Mouse (Mus musculus): ENCODE data around the gene Osbpl3. TPM values are rescaled to one million over a fixed set of nuclear protein-coding genes. Genes with fewer than 3 reads are reported as not detected.

Osbpl3 gene
- polyA plus RNA-seq, 1 experiment from 2014 or later = 5.1 TPM

DNA sequence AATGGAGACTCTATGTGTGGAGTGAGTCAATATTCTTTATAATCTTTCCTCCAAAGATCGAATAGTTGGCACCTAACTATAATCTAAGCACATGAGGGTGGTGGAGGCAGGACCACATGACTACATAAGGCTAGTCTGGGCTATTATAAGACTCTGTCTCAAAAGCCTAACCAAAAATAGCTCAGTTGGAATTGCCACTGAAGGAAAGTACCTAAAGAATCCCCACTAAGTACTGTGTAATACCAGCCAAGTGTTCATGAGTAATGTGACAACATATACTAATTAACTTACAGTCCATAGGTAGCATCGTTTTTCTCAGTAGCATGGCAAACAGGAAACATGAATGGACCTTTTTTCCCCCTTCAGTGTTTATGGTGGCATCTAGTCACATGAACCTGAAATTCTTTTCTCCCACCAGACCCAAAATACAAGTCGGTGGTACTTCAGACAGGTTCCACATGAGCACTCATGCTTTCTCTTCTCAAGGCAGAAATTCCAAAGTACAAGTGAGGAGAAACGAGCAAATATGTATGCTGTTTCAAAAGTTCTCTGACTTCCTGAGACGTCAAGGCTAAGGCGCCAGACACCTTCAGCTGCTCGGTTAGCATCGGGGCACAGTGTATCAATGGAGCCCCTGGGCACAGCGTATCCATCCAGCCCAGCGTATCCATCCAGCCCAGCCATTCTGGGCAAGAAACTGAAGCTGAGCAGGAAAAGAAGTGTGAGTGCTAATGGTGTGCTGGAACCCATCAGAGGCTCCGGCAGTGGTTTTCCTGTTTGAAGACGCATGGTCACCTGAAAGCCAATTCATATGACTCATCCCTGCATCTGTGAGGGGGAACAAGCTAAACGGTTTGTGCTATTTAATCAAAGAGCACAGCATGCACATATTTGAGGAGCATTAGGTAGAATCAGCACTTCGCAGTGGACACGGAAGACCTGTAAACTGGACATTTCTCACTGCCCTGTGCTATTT is 120.9 kb downstream of the Osbpl3 start:
- H3K27ac ChIP-seq (replicated peaks) = no peak overlapping the region
- 95% methylated on average over 15 of the region's 15 CpGs for WGBS
- H3K9me3 ChIP-seq = no peaks in the 10 kb centered on the region
- no peaks in the 10 kb centered on the region for H3K4me1 ChIP-seq (replicated peaks)
- H3K4me3 ChIP-seq = no peak overlapping the region
- H3K4me2 ChIP-seq = no peak overlapping the region
- H3K36me3 ChIP-seq = no peaks in the 10 kb centered on the region
- no peak overlapping the region for H3K9ac ChIP-seq
- ATAC-seq (ENCODE audit: low read depth) = no peak
- no peaks in the 10 kb centered on the region for H3K27me3 ChIP-seq

DNA sequence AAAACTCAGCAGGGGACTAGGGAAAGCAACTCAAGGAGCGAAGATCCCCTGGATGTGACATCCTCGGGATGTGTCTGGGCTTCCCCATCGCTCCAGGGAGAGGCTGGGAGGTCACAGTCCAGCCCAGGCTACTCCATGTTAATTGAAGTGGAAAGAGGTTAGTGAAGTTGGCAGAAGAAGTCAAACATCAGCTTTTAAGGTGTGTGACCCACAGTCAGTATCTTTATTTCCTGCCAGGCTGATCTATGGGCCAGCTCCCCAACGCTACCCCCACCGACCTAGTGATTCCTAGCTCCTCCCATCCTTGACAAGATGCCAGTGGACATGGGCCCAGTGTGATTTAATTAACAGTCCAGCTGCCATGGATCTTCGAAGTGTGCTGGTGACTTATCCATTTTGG is 122.7 kb downstream of the Osbpl3 start:
- Histone ChIP-seq H3K36me3 (no peaks in the 10 kb centered on the region), H3K27me3 (no peaks in the 10 kb centered on the region), H3K27ac (replicated peaks) (no peak overlapping the region), H3K4me2 (no peak overlapping the region), H3K4me1 (replicated peaks) (no peaks in the 10 kb centered on the region; the same call in 1 of the 2 replicates), H3K9me3 (no peaks in the 10 kb centered on the region), H3K4me3 (no peak overlapping the region), H3K9ac (no peak overlapping the region)
- 82% methylated on average over 6 of the region's 6 CpGs for WGBS
- no peak for ATAC-seq (ENCODE audit: low read depth)

DNA sequence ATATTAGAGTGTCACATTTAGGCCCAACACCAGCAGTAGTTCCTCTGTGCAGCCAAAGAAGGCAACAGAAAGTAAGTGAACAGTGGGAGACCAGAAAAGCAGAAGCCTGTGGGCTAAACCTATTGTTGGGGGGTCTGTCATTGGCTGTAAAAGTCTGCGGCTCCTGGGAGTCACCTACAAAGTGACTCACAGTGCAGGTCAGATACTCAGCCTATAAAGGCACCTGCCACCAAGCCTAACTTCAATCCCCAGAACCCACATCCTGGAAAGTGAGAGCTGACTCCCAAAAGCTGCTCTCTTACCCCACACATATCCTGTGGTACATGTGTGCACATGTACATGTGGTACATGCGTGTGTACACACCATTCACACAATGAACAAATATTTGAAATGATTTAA is 124.5 kb downstream of the Osbpl3 start:
- Histone ChIP-seq H3K9me3 (no peaks in the 10 kb centered on the region), H3K4me2 (no peak overlapping the region), H3K27me3 (no peaks in the 10 kb centered on the region), H3K36me3 (no peaks in the 10 kb centered on the region), H3K9ac (no peak overlapping the region), H3K4me3 (no peak overlapping the region), H3K27ac (replicated peaks) (no peak overlapping the region), H3K4me1 (replicated peaks) (no peaks in the 10 kb centered on the region; the same call in 1 of the 2 replicates)
- WGBS = 92% methylated on average over 2 of the region's 2 CpGs
- ATAC-seq (ENCODE audit: low read depth) = no peak

DNA sequence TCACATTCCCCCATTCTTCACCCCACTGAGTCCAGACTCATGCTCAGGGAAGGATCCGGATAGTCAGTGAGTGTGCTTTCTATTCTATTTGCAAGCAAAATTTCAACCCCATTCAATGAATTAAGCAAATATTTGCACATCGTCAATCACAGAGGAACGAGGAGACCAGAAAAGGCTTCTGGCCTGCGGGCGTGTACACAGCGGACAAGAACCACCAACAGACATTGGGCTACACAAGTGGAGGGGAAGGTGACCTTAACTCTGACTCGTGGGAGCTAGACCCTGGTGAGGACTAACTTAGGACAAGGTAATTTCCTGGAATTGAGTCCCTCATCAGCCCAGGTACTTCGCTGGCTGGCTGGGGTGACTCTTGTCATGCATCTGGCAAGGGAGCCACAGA is 126.6 kb downstream of the Osbpl3 start:
- 71% methylated on average over 8 of the region's 8 CpGs for WGBS
- Histone ChIP-seq H3K4me2 (no peak overlapping the region), H3K27ac (replicated peaks) (no peak overlapping the region)

DNA sequence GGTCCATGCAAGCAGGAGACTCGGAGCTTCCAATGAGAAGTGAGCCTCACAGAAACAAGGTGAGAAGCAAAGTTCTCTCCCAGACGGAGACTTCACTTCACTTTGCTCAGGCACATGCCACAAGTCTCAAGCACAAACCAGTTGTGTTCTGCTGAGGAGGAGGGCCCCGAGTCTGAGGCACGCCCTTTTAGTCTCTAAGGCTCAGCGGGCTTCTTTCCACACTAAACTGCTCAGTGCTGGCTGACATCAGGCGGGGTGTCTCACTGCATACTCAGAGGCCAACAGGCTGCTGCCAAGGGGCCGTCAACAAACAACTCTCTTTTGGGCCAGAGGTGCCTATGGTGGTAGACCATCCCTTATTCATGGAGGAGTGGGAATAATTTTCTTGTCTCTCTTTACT is 127.1 kb downstream of the Osbpl3 start:
- Histone ChIP-seq H3K9me3 (no peaks in the 10 kb centered on the region), H3K27ac (replicated peaks) (no peak overlapping the region), H3K36me3 (no peaks in the 10 kb centered on the region), H3K4me1 (replicated peaks) (no peaks in the 10 kb centered on the region; the same call in 1 of the 2 replicates), H3K27me3 (no peaks in the 10 kb centered on the region), H3K4me3 (no peak overlapping the region), H3K4me2 (no peak overlapping the region), H3K9ac (no peak overlapping the region)
- WGBS = 36% methylated on average over 7 of the region's 7 CpGs
- no peak for ATAC-seq (ENCODE audit: low read depth)

More for the DNA sequence above, 126.6 kb downstream of the Osbpl3 start:
- no peaks in the 10 kb centered on the region for H3K27me3 ChIP-seq
- H3K4me3 ChIP-seq = no peak overlapping the region
- ATAC-seq (ENCODE audit: low read depth) = no peak
- H3K9me3 ChIP-seq = no peaks in the 10 kb centered on the region
- H3K4me1 ChIP-seq (replicated peaks) = no peaks in the 10 kb centered on the region; the same call in 1 of the 2 replicates
- H3K36me3 ChIP-seq = no peaks in the 10 kb centered on the region
- no peak overlapping the region for H3K9ac ChIP-seq

DNA sequence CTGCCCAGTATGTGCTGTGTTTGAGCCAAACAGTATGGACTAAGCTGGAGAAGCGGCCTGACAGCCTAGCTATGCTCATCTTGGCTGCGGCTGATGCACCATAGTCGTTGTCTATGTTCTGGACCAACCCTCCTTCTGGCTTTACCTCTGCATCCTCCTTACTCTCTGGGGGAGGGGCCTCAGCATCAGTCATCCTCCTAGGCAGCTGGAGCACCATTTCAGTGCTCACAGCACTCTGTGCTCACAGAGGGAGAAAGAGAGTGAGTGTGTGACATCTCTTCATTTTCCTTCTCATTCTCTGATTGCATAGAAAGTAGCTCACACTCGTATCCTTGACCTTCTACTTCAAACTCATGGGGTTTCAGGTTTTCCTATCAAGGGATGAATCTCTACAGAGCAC is 129.8 kb downstream of the Osbpl3 start:
- 91% methylated on average over 4 of the region's 4 CpGs for WGBS
- H3K27ac ChIP-seq (replicated peaks) = no peak overlapping the region
- no peaks in the 10 kb centered on the region for H3K27me3 ChIP-seq
- H3K4me2 ChIP-seq = no peak overlapping the region
- no peak overlapping the region for H3K4me3 ChIP-seq
- no peaks in the 10 kb centered on the region for H3K9me3 ChIP-seq
- no peak for ATAC-seq (ENCODE audit: low read depth)
- H3K4me1 ChIP-seq (replicated peaks) = no peaks in the 10 kb centered on the region; the same call in 1 of the 2 replicates
- H3K36me3 ChIP-seq = no peaks in the 10 kb centered on the region
- H3K9ac ChIP-seq = no peak overlapping the region

DNA sequence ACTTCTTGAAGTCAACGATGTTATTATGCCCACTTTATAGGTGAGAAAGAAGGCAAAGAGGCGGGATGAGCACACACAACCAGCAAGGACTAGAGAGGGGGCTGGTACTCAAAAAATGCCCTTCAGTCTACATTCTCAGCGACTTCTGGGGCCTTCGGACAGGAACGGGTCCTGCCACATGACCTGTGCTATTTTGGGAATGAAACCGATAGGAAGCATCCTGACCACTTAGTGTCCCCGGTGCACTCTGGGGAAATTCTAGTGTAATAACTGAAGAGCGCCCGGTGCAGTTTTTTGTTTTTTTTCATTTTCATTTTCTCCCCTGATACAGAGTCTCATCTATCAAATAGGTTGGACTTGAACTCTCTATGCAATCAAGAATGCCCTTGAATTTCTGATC is 130.5 kb downstream of the Osbpl3 start:
- Histone ChIP-seq H3K4me2 (no peak overlapping the region), H3K4me3 (no peak overlapping the region), H3K4me1 (replicated peaks) (no peaks in the 10 kb centered on the region; the same call in 1 of the 2 replicates), H3K27ac (replicated peaks) (no peak overlapping the region), H3K9ac (no peak overlapping the region), H3K27me3 (no peaks in the 10 kb centered on the region), H3K9me3 (no peaks in the 10 kb centered on the region), H3K36me3 (no peaks in the 10 kb centered on the region)
- ATAC-seq (ENCODE audit: low read depth) = no peak
- 92% methylated on average over 9 of the region's 9 CpGs for WGBS

DNA sequence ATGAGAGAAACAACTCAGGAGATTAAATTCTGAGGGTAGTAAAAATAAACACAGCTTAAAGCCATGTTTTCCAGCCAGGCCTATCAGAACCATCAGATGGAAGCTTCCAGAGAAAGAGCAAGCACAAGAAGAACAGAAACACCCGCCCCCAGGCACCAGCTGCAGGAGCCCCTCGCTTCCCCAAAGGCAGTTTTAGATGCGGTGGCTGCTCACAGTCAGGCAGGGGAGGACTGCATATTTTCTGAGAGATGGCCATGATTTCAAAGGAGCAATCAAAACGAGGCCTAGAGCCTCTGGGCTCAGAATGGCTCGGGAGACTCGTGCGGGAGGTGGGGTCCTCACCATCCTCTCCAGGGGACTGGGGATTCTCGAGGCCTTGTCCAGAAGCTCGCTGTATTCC is 133.4 kb downstream of the Osbpl3 start:
- no peak overlapping the region for H3K4me3 ChIP-seq
- no peak overlapping the region for H3K9ac ChIP-seq
- ATAC-seq (ENCODE audit: low read depth) = no peak
- 0 out of 2 replicates have a peak, but pooled peaks cover 2% of the 10 kb centered on the region for H3K4me1 ChIP-seq (replicated peaks)
- WGBS = 60% methylated on average over 9 of the region's 9 CpGs
- no peaks in the 10 kb centered on the region for H3K36me3 ChIP-seq
- H3K4me2 ChIP-seq = no peak overlapping the region
- no peaks in the 10 kb centered on the region for H3K9me3 ChIP-seq
- no peaks in the 10 kb centered on the region for H3K27me3 ChIP-seq
- H3K27ac ChIP-seq (replicated peaks) = no peak overlapping the region

DNA sequence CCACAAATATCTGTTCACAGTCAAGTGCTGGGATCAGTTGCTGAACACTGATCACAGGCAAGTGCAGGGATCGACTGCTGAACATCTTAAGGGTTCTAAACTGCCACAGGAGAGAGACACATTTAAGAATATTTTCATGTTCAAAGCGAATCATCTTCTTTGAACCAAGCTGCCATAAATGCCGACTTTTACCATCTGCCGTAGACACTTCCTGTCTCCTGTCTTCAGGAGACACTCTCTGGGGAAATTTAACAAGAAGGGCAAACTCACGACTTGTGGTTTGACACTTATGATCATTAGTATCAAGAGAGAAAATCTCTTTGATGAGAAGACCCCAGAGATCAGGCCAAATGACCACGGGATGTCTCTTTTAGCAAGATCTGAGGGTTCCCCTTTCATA is 134.3 kb downstream of the Osbpl3 start:
- Histone ChIP-seq H3K9me3 (no peaks in the 10 kb centered on the region), H3K9ac (no peak overlapping the region)
- no peak for ATAC-seq (ENCODE audit: low read depth)

DNA sequence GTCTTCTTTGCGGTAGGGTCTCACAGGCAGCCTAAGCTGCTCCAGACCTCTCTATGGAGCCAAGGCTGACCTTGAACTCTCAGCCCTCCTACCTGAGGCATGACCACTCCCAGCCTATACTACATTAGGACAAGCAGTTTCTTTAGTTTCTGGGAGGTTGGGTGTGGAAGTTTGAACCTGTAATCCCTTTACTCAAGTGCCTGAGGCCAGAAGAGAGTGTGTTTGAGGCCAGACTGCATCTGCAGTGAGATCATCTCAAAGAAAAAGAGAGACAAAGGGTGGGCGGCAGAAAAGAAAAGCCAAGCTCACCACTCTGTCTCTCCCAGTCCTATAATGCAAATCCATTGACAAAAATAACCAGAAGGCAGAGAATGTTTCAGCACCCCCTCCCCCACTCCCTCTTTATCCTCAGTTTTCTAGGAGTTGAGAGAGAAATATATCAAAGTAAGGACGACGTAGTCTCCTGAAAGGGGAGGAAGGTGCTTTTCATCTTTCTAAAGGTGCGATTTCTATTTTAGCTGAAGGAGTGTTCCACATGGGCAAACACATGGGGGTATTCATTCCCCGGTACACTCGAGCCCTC is 137.3 kb downstream of the Osbpl3 start:
- H3K4me1 ChIP-seq (replicated peaks) = 0 out of 2 replicates have a peak, but pooled peaks cover 6% of the 10 kb centered on the region
- H3K36me3 ChIP-seq = no peaks in the 10 kb centered on the region

More for the DNA sequence above, 134.3 kb downstream of the Osbpl3 start:
- no peak overlapping the region for H3K4me3 ChIP-seq
- H3K4me1 ChIP-seq (replicated peaks) = 0 out of 2 replicates have a peak, but pooled peaks cover 6% of the 10 kb centered on the region
- H3K27me3 ChIP-seq = no peaks in the 10 kb centered on the region
- no peak overlapping the region for H3K4me2 ChIP-seq
- H3K27ac ChIP-seq (replicated peaks) = no peak overlapping the region
- WGBS = 81% methylated on average over 6 of the region's 6 CpGs
- H3K36me3 ChIP-seq = no peaks in the 10 kb centered on the region

DNA sequence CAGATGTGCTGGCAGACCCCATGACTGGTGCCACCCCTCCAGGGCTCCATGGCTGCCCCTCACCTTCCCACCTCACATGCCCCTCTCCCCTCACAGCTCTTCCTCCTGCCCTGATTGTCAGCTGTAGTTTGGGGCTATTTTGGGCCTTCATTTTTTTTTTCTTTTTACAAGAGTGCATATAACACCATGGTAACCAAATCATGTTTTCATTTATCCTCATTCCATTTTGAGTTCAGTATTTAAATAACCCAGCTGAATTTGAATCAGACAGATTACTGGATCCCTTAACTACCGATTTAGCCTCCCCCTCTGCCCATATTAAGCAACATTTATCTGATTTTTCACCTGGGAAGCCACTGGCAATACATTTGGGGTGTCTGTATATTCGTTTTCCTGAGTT is 137.9 kb downstream of the Osbpl3 start:
- Histone ChIP-seq H3K9ac (no peak overlapping the region), H3K9me3 (no peaks in the 10 kb centered on the region), H3K36me3 (no peaks in the 10 kb centered on the region), H3K4me2 (no peak overlapping the region), H3K27me3 (no peaks in the 10 kb centered on the region), H3K4me3 (no peak overlapping the region), H3K4me1 (replicated peaks) (0 out of 2 replicates have a peak, but pooled peaks cover 6% of the 10 kb centered on the region), H3K27ac (replicated peaks) (no peak overlapping the region)
- no peak for ATAC-seq (ENCODE audit: low read depth)
- 76% methylated on average over 2 of the region's 2 CpGs for WGBS

More for the DNA sequence above, 137.3 kb downstream of the Osbpl3 start:
- Histone ChIP-seq H3K27ac (replicated peaks) (no peak overlapping the region), H3K9ac (no peak overlapping the region), H3K4me3 (no peak overlapping the region), H3K4me2 (no peak overlapping the region), H3K9me3 (no peaks in the 10 kb centered on the region), H3K27me3 (no peaks in the 10 kb centered on the region)
- ATAC-seq (ENCODE audit: low read depth) = no peak
- WGBS = 71% methylated on average over 7 of the region's 7 CpGs

DNA sequence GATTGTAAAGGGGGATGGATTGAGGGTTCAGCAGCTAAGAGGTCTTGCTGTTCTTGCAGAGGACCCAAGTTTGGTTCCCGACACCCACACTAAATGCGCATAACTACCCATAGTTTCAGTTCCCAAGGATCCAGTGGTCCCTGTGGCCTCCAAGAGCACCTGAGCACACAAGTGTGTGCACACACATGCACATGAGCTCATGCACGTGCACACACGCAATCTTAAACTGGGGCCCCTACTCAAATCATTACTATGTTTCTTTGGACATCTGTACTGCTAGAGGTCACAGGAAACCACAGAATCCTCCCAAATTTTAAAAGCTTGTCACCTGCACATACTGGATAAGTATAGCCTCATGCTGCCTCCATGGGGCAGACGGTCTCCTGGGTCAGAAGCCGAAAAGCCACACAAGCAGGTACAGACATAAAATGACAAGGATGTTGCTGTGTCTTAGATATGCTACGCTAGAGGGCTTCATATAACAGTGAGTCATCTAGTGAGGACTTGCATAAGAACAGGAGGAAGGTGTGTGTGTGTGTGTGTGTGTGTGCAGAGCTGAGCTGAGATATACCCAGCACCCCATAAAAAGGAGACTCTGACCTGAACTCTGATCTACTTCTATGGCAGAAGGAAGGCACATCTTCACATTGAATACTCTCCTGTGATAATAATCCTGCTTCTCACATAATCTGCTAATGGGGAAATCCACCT is 139.1 kb downstream of the Osbpl3 start:
- 96% methylated on average over 7 of the region's 7 CpGs for WGBS
- H3K27ac ChIP-seq (replicated peaks) = no peak overlapping the region
- ATAC-seq (ENCODE audit: low read depth) = no peak
- no peak overlapping the region for H3K9ac ChIP-seq
- H3K36me3 ChIP-seq = no peaks in the 10 kb centered on the region
- no peaks in the 10 kb centered on the region for H3K9me3 ChIP-seq
- H3K4me1 ChIP-seq (replicated peaks) = 0 out of 2 replicates have a peak, but pooled peaks cover 6% of the 10 kb centered on the region
- H3K27me3 ChIP-seq = no peaks in the 10 kb centered on the region
- H3K4me3 ChIP-seq = no peak overlapping the region
- H3K4me2 ChIP-seq = no peak overlapping the region

Measured in neural tube, embryonic 13.5 days (tissue).